Mouse (Mus musculus) spleen, postnatal 4 days (tissue): ENCODE measurements around the gene Ccdc27.

Experiments
- DNase-seq, 2 experiments: peaks; one replicate each; pipeline ENCODE4 v3.0.0; 2022; ENCODE audit warnings: low spot score in 2 of 2

Ccdc27 gene

GRCm38 (mm10) chr4:154042577-154042976, at the start of gene Ccdc27:
TSS of gene Ccdc27 (minus strand) at chr4:154042677.
- DNase-seq, result no peak

DNA sequence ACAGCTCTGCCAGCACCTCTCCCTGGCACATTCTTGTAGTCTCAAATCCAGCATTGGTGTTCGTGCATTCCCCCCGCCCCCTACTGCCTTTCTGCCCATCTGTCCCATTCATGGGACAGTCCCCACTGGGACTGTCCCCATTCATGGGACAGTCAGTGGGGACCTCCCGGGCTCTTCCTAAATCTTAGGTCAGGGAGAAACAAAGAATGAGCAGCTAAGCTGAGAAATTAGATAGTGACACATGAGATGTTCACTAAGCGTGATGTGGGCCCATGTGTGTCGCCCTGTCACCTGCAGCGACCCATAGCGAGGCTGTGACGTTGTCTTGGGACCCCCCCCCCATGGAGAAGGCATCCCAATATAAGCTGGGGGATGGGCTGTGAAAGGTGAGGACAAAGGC, 48.9 kb upstream of the Ccdc27 start:
- DNase-seq, result no peak

DNA sequence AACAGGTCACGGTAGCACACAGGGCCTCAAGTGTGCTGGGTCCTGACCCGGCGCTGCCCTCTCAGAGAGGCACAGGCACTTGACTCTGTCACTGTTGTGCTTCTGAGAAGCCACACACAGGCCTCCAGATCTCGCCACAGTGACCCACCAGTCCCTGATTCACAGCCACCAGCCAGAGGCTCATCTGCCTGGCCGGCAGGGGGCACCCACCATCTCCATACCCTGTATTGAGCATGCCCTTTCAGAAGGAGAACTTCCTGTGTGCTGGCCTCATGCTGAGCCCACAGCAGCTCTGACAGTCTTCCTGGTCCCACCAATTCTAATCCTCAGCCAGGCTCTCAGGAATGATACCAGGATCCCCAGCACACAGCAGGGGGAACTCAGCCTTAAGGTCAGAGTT, 46.7 kb upstream of the Ccdc27 start:
- DNase-seq, result no peak

GRCm38 (mm10) chr4:154086436-154086835, 44.0 kb upstream of the Ccdc27 start:
- no peak for DNase-seq

GRCm38 (mm10) chr4:154085856-154086255, 43.4 kb upstream of the Ccdc27 start:
- no peak for DNase-seq

- DNase-seq, result no peak
These were observed 39.5 kb upstream of the Ccdc27 start for GRCm38 (mm10) chr4:154081974-154082373.

- DNase-seq, result no peak
These were observed 38.5 kb upstream of the Ccdc27 start for GRCm38 (mm10) chr4:154081021-154081420.

- no peak for DNase-seq
These were observed 37.7 kb upstream of the Ccdc27 start for GRCm38 (mm10) chr4:154080211-154080610.

GRCm38 (mm10) chr4:154071941-154072340, 29.5 kb upstream of the Ccdc27 start:
- DNase-seq, result no peak

DNA sequence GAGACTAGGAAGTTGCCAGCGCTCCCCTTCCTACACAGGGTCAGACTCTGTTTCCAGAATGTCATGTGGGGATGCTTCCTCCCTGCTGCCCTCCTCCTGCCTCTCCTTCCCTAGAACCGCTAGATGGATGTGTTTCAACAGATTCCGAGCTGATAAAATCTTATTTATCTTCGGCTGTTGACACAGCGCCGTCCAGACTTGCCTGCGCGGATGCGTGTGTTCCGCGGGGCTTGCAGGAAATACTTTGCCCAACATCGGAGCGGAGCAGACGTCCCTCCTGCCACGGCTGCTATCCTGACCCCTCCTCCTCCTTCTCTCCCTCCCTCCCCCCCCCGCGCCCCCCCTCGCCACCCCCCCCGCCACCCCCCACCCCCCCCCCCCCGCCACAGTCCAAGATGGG, 29.0 kb upstream of the Ccdc27 start:
- no peak for DNase-seq

- no peak for DNase-seq
These were observed 28.4 kb upstream of the Ccdc27 start for GRCm38 (mm10) chr4:154070896-154071295.

- no peak for DNase-seq
These were observed 22.6 kb upstream of the Ccdc27 start for GRCm38 (mm10) chr4:154064827-154065773.

DNA sequence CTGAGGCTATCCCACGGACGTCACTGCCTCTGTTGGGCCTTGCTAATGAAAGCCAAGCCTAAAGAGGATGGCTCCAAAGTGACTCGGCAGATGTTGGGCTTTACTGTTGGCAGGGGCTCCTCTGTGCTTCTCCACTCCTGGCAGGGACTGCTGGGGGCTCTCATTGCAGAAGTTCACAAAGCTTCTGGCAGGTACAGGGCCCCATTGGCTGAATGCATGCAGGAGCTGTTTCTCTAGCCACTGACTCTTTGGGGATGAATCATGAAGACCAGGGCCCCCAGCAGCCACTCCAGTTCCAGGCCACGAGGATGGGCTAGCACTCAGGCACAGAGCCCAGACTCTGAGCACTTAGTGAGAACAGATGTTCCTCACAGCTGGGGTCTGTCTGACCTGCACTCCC, 15.2 kb upstream of the Ccdc27 start:
- DNase-seq, result no peak

GRCm38 (mm10) chr4:154056661-154057060, 14.2 kb upstream of the Ccdc27 start:
- DNase-seq, result no peak

DNA sequence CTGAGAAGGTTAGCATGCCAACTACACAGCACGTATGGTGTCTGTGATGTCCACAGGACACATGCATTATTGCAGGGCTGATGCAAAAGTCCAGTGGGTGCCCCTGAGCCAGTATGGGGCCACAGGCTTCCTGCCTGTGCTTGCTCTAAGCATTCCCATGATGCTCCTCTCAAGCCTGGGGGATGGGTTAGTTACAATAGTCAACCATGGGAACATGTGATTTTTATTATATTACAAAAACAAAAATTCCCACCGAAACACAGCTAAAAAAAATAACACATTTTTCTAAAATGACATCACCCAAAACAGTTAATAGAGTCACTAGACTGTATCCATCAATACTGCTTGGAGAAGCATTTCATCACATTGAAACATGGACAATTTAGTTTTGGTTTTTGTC, 13.6 kb upstream of the Ccdc27 start:
- no peak for DNase-seq

DNA sequence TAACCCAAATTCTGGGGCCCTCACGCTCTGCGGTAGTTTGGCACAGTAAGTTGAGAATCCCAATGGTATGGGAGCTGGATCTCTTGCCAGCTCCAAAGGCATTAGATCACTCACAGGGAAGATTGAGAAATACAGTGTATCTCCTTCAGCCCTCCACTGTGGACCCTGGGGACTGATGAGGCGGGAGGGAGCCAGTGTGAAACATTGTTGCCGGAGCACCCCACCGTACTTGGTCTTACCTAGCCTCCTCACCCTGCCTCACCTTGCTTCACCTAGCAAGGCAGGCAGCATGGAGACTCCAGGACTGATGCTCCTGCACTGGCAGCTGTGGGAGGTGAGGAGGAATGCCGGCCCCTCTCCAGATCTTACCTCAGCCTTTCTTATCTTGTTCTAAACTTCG, 13.0 kb upstream of the Ccdc27 start:
- DNase-seq, result no peak

GRCm38 (mm10) chr4:154053065-154053464, 10.6 kb upstream of the Ccdc27 start:
- DNase-seq, result no peak

GRCm38 (mm10) chr4:154051401-154051800, 8.9 kb upstream of the Ccdc27 start:
- DNase-seq, result no peak

GRCm38 (mm10) chr4:154045837-154046236, 3.4 kb upstream of the Ccdc27 start:
- DNase-seq, result no peak

DNA sequence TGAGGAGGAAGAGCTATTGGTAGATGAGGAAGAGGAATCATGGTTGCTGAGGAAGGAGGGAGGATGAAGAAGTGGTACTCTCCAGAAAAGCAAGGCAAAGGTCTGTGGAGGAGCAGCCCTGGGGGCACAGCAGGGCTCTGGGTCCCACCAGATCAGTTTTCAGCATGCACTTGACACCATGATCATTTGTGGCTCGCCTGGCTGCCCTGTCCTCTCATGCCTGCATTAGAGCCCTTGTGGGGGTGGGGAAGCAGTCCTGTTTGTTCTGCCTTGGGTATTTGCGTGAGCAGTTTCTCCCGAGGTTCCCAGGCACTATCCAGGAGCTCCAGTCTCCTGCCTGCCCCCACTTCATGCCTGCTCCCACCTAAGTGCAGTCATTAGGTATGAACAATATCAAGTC, 5.4 kb downstream of the Ccdc27 start:
- DNase-seq, result no peak

- DNase-seq, result no peak
These were observed 13.8 kb downstream of the Ccdc27 start for GRCm38 (mm10) chr4:154028646-154029045.

DNA sequence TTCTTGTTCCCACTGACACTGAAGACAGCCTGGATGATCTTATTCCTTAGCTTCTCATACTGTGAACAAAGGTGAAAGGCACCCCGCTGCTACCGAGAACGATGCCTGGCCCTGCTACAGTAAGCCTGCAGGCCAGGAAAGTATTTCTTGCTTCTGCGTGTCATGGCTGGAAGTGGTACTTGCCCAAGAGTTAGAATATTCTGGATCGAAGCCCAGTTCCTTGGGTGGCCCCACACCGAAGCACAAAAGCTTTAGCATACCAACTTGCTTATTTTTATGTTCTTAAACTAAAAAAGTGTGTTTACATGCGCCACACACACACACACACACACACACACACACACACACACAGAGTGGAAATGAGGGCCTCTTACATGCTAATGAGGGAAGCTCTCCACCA, 14.4 kb downstream of the Ccdc27 start:
- no peak for DNase-seq

GRCm38 (mm10) chr4:154026441-154026761, 16.1 kb downstream of the Ccdc27 start:
- DNase-seq, result no peak
